Mouse (Mus musculus) bone marrow, adult 2 months (tissue): ENCODE data around the gene Cttnbp2.

Source experiments
- CTCF ChIP-seq: fragments of 200-500 bp; IDR thresholded peaks from 2 replicates; pipeline ENCODE4 v1.5.1; 2011; ENCODE audit warnings: low read length, control low read depth; ENCODE audit not compliant: control insufficient read depth, insufficient read depth
- POLR2A ChIP-seq: fragments of 200-500 bp; IDR thresholded peaks from 2 replicates; pipeline ENCODE4 v1.6.1; 2011; ENCODE audit warnings: low read depth, mild to moderate bottlenecking, control low read depth, low read length, borderline replicate concordance; ENCODE audit not compliant: control insufficient read depth

DNA sequence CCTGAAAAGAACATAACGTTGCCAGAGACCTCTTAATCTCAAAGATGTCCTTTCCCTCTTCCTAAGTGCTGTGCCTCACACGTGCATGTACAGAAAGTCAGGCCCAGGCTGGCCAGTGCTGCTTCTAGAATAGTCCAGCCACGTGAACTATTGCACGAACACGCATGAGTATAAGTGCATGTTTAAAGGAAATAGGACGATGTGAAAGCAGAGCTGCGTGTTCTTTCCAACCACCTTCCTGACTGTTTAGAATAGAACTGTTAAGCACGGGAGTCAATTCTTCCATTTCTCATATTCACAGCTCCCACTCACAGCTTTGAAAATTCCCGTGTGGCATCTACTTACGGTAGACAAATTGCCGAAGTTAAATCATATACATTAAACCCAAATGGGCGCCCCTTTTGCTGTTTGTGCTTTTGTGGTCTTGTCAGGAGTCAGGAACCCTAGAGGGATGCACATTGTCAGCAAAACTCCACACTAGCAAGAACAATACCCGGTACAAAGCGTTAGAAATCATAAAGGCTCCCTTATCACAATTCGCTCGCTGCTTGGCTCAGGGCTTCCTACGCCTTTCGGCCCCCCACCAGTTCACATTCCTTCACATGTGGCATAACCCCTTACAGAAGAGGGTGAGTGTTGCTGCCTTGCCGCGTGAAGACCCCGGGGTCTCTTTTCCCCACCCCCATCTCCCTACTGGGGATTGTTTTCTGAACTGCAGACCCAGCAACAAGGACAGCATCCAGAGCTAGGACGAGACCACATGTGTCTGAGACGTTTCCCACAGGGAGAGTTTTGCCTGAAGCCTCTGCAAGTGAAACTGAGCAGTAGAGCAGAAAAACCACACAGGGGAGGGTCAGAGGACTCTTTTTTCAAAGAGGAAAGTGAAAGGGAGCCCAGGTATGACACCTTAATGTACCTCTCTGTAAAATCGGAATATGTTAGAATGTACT is 33.1 kb upstream of the Cttnbp2 start:
- TF ChIP-seq CTCF (no peak), POLR2A (no peak)
